Mouse (Mus musculus): Measurements from ENCODE around the gene Ubtd1.

GRCm38 (mm10) chr19:42075992-42076391 lies 94.4 kb downstream of the Ubtd1 start:
- no peak for TF ChIP-seq POLR2A (IDR thresholded peaks at IDR 0.05; ENCODE audit: low read depth, low read length)
- TF ChIP-seq CTCF (IDR thresholded peaks at IDR 0.05; ENCODE audit: extremely low read depth, insufficient read length, insufficient replicate concordance, low read depth, low read length) = no peak

Measured in small intestine, adult 2 months (tissue).